Mouse (Mus musculus) cerebellum, adult 8-10 months (tissue): Measurements from ENCODE around the gene Gal3st1.

Source experiments
- DNase-seq: peaks from one replicate; pipeline ENCODE4 v3.0.0; 2022

Gene Gal3st1

GRCm38 (mm10) chr11:4035116-4035892 is 51.9 kb downstream of the Gal3st1 start:
- DNase-seq = no peak

GRCm38 (mm10) chr11:4035916-4036315 is 52.5 kb downstream of the Gal3st1 start:
- no peak for DNase-seq

- DNase-seq = no peak
Observed at GRCm38 (mm10) chr11:4036365-4037084, 53.1 kb downstream of the Gal3st1 start.

- no peak for DNase-seq
Observed at GRCm38 (mm10) chr11:4039951-4040350, 56.5 kb downstream of the Gal3st1 start.

GRCm38 (mm10) chr11:4041123-4041625 is 57.7 kb downstream of the Gal3st1 start:
- no peak for DNase-seq

- no peak for DNase-seq
Observed at GRCm38 (mm10) chr11:4043081-4043480, 59.6 kb downstream of the Gal3st1 start.

GRCm38 (mm10) chr11:4046526-4046925 is 63.1 kb downstream of the Gal3st1 start:
- no peak for DNase-seq

GRCm38 (mm10) chr11:4047766-4048165 is 64.3 kb downstream of the Gal3st1 start:
- no peak for DNase-seq

- no peak for DNase-seq
Observed at GRCm38 (mm10) chr11:4048438-4048837, 65.0 kb downstream of the Gal3st1 start.
